Mouse (Mus musculus) cerebellum, postnatal 10 days (tissue): Measurements from ENCODE around the gene Paqr4.

ENCODE experiments used
- DNase-seq, 2 experiments: peaks; one replicate each; pipeline ENCODE4 v3.0.0; 2021; ENCODE audit warnings: mixed read lengths in 2 of 2

Paqr4 gene

GRCm38 (mm10) chr17:23725477-23725876 lies 15.2 kb downstream of the Paqr4 start:
- DNase-seq, result peak in 1 of 2 experiments; percentile 30

GRCm38 (mm10) chr17:23722376-23723125 lies 18.1 kb downstream of the Paqr4 start, which contains the start of gene 1520401A03Rik:
TSS of gene 1520401A03Rik (minus strand) at chr17:23722783.
- no peak for DNase-seq

GRCm38 (mm10) chr17:23721886-23722285 lies 18.8 kb downstream of the Paqr4 start:
- DNase-seq, result no peak

GRCm38 (mm10) chr17:23719455-23719854 lies 21.2 kb downstream of the Paqr4 start:
- no peak for DNase-seq

GRCm38 (mm10) chr17:23717003-23717402 lies 23.7 kb downstream of the Paqr4 start:
- DNase-seq, result no peak

- peak; percentile 90 to 92 for DNase-seq
These were observed 34.5 kb downstream of the Paqr4 start for GRCm38 (mm10) chr17:23706212-23706611.

- DNase-seq, result no peak
These were observed 35.1 kb downstream of the Paqr4 start for GRCm38 (mm10) chr17:23705525-23706104.

- DNase-seq, result peak; percentile 52 to 55
These were observed 35.9 kb downstream of the Paqr4 start for GRCm38 (mm10) chr17:23704741-23705140.

- no peak for DNase-seq
These were observed 37.4 kb downstream of the Paqr4 start for GRCm38 (mm10) chr17:23703301-23703700.

- DNase-seq, result peak; percentile 96 to 97
These were observed 40.6 kb downstream of the Paqr4 start for GRCm38 (mm10) chr17:23700079-23700478.

GRCm38 (mm10) chr17:23699131-23700077 lies 41.3 kb downstream of the Paqr4 start:
- DNase-seq, result peak; percentile 68 to 69

- no peak for DNase-seq
These were observed 44.9 kb downstream of the Paqr4 start for GRCm38 (mm10) chr17:23695801-23696200.

GRCm38 (mm10) chr17:23694491-23694890 lies 46.2 kb downstream of the Paqr4 start:
- DNase-seq, result no peak
